Mouse (Mus musculus) heart, postnatal 25 days (tissue): Measurements from ENCODE around the gene Mapk11. TPM values are rescaled to one million over a fixed set of nuclear protein-coding genes. Genes with fewer than 3 reads are reported as not detected.

Source experiments
- DNase-seq: peaks from one replicate; pipeline ENCODE4 v3.0.0; 2022; ENCODE audit warnings: low spot score
- intact Hi-C: fragments of 180-260 bp; cut with DNase I; formaldehyde crosslinking; loops from one replicate; pipeline ENCODE4 v1.15.1; 2025
- total RNA-seq, 2 experiments: library from RNA; stranded (reverse); gene quantifications; 2 replicates each; pipeline ENCODE4 v1.2.3; 2021

The Mapk11 gene
- total RNA-seq, 2 experiments from 2014 or later, result 1.4 to 2.1 TPM

DNA sequence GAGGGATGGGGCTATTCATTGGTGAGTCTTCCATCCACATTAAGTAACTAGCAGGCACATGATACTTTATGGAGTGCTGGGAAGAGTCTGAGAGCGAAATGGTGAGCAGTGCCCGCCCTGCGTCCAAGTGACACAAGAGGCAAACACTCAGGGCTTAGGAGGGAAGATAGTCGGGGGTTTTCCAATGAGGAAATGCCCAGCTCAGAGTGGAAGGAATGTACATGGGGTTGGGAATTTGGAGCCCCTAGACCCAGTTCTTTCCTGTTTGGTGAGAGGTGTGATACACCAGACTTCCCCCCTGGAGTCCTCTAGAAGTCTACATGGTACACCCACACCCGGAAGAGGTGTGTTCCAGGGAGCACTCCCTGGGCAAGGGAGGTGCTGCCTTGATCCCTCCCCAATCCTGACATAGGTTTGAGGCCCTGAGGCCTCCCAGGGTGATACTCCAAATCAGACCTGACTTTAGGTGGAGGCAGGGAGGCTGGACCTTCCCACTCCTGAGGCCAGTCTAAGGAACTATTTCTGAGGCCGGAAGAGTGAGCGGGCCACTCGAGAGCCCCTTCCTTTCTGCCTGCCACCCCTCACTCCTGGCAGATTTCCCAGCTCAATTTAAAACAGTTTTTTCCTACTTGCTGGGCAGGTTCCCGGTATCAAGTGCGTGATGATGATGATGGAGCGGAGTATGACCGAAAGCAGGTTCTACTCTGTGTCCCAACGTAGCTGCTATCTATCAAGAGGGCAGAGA, 26.2 kb upstream of the Mapk11 start:
- no peak for DNase-seq
- intact Hi-C loops, result no loop called here

DNA sequence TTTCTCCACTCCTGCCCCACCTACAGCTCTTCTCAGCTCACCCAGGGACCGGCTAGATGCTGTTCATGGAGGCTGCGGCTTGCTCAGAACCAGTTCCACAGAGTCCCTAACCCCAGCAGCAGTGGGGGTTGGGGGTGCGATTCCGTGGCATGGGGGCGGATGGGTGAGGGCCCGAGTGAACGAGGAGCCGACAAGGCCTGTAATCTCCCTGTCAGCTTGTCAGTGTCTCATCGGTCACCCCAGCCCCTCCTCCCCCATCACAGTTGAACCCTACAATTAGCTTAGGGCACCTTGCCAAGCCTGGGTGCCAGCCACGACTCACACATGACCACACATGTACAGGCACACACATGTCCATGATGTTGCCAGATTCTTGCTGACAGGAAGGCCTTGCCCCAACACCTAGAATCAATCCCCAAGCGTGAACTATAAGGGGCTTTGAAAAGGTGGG, 25.5 kb upstream of the Mapk11 start:
- no peak for DNase-seq
- intact Hi-C loops, result no loop called here

DNA sequence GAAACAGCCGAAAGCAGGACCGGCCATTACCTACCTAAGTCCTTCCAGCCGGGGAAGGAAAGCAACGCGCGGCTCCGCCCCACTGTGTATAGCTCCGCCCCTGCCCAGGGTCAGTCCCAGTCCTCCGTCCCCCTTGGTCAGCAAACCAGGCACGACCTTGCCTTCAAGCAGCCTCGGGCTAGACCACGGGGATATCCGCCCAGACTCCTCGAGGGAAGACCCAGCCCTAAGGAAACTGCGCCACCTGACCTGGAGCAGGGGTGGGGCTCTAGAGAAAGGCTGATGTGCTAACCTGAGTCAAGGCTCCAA, 24.4 kb upstream of the Mapk11 start:
- peak; percentile 34 for DNase-seq
- intact Hi-C loops, result no loop called here

DNA sequence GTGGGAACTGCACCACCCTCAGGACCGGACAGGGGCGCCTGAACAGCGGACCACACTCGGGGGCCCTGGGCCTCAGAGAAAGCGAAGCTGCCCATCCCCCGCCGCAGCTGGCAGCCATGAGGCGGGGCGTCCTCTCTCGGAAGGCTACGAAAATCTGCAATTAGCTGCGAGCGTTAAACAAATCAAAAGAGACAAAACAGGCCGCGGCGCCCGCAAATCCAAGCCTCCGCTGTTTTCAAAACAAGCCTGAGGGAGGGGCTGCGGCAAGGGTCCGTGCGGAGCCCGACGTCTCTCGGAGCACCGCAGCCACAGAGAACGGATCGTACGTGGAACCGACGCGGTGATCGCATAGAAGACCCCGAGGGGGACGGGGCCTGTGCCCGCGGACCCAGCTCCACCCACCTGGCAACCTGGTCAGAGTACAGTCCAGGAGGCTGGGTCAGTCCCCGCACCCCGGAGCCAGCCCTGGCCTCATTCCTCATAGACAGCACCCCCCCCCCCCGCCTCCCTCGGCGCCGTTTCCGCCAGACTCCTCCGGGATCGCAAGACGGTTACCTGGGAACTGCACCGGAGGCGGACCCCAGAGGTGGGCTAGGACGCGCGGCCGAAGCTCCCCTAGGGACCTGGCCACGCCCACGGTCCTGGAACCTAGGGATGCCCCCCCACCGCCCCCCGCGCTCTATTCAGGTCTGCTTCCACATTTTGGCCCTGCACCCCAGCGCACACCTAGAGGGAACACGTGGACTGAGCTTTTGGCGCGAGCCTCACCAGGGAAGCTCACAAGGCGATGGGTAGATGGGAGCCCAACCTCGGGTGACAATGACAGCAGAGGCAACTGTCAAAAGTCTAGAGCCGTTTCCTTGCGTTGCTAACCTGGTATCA, 23.8 kb upstream of the Mapk11 start:
- intact Hi-C loops, result no loop called here
- DNase-seq, result no peak

DNA sequence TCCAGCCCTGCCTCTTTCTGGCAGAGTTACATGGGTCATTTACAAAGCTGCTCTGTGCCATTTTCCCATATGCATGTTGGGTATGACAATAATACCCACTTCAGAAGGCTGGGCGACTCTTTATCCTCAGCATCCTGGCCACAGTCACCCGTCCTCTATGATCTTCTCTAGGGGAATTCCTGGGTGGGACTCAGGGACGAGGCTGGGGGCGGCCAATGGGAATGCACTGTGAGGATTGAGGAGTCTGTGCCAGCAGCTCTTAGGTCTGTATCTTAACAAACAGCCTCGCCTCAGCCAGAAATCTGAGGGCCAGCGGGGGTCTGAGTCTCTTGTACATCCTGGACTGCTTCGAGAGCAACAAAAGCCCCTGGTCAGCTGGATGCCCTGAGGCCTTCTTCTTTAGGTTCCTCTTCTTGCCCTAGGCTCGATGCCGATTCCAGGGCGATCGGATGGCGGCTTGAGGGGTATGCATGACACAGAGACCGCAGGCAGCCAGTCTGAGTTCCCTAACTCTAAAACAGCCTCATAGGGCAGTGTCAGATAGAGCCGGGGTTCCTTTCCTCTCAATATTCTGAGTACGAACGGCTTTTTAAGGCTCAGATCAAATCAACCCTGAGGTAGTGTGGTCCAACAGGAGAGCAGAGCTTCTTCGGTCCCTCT, 23.0 kb upstream of the Mapk11 start:
- no peak for DNase-seq
- intact Hi-C loops, result no loop called here

DNA sequence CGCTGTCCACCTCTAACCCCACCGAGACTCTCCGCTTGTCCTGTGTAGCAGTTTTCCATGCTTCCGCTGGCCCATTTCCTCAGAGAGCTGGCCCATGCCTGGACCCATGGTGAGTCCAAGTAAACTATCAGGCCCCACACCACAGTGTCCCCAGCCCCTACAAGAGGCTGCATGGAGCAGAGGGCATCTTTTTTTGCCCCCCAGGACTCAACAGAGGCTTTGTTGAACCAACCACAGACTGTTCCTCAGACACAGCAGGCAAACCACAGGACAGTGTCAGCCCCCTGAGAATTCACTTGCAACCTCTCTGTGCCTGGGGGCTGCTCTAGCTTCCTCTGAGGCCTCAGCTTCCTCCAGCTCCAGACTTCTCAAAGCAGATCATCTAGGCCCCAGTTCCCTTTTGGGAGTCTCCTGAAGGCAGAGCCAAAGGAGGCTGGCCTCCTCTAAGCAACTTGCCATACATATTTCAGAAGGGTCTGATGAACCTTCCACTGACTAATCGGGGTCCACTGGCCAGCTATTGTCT, 22.2 kb upstream of the Mapk11 start:
- DNase-seq, result no peak
- intact Hi-C loops, result no loop called here

DNA sequence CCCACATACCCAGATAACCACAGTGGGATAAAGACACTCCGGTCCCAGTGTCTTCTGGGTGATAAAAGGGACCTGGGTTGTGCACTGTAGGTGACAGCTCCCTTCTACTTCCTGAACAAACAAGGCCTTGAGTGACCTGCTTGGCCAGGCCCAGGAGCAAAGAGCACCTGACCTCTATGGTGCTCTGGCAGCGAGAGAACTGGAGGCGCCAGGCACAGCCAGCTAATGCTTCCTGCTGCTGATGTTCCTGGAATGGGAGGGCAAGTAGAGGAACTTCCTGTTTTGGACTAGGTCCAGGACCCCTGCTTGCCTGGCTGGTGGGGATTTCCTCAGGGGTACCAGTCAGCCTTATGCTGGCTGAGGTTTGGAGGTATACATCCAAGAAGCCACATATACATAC, 20.7 kb upstream of the Mapk11 start:
- DNase-seq, result peak; percentile 19
- intact Hi-C loops, result no loop called here

DNA sequence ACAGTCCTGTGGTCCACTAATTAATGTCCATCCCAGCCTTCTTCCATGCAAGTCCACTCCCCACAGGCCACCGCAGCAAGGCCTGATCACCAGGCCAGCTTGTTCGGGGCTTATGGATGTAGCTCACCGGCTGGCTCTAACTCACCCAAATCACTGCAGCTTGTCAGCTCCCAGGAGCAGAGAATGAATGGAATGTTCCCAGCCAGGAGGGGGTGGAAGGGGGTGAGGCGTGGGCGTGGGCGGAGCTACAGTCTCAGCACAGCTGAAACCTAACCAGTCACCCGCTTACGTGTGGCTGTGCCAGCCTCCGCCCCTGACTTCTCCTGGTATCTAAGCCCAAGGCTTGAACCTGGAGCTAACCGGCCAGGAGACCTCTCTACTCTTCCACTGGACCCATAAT, 20.0 kb upstream of the Mapk11 start:
- peak; percentile 78 for DNase-seq
- intact Hi-C loops, result no loop called here

DNA sequence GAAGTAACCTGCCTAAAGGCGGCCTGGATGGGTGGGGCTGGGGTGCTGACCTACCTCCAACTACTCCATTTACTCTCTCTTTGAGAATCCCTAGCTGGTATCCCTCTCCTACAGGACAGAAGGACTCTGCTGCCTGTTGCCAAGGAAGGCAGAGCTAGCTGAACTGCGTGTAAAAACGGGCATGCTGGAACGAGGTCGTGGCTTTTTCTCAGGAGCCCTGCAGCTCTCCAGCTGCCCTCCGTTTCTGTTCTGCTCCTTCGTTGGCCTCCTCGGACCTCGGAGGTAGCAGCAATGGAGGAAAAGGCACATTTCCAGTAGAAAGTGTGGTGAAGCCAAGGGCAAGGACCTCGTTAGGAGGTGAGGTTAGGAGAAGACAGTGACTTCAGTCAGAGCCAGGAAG, 19.5 kb upstream of the Mapk11 start:
- intact Hi-C loops, result no loop called here
- DNase-seq, result no peak

DNA sequence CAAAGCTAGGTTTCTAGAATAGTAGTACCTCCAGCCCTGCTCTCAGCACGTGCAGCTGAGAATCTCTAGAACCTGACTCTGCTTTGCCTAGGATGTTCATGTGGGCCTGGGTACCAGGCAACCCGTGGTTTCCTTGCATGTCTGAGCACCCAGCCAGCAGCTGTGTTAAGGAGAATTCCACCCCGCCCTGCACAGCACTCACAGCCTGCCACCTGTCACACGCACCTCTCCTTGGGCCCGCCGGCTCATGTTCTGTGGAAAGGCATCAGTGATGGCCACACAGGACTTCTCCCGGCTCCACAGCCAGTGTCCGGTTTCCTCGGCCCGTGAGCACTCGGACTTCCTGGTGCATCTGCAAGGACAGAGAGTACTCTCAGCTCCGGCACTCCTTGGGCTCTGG, 16.1 kb upstream of the Mapk11 start:
- intact Hi-C loops, result no loop called here
- DNase-seq, result no peak

DNA sequence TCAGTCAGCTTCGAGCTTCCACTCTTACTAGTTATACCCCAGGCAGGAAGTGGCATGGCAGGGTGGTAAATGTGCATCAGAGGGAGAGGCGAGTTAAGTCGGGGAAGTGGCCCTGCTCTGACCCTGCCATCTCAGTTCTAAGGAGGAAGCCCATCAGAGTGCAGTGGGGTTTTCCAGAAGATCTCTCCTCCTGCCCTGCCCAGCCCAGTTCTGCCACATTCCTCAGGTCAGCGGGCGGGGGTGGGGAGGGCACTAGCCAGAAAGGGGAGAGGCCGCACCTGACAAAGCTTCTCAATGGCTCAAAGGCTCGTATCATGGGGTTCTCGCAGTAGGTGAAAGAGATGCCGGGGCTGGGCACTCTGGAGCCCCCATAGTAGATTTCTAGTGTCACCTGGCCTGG, 12.0 kb upstream of the Mapk11 start:
- no peak for DNase-seq
- intact Hi-C loops, result no loop called here

DNA sequence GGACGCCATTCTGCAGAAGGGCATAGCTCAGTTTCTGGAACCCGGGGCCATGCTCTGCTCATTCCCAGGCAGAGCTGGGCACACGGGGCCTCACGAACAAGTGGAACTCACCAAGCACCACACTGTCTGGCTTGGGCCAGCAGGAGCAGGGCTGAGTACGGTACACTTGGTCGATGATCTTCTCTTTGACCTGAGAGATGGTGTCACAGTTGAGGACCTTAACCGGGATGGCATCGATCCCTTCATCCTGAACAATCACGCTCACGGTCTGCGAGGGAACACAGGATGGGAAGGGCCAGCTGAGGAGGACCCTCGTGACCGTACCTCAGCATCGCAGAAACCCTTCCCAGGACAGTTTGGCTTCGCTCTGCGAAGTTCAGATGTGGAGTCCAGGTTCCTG, 9.1 kb upstream of the Mapk11 start:
- intact Hi-C loops, result loop anchor here (5.0 kb wide), 2 partner anchors 36 to 39 kb away; partner anchors contain the start of genes Dennd6b and Tubgcp6
- no peak for DNase-seq

DNA sequence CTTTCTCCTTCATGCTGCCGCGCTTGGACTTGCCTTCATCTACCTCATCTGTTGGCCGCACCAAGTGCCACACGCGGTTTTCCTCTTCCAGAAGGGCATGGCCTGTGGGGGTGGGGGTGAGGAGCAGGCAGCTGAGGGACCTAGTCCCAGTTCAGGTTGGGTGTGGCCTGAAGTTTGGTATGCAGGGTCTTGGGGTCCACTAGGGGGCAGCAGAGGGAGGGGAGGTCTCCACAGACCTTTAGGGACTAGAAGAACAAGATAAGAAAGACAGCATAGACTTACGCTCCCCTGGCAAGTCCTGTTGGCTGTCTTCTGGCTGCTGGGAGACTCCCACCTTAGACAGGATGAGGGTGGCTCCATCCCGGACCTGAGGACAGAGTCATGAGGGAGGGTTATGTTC, 8.5 kb upstream of the Mapk11 start:
- peak; percentile 45 for DNase-seq

DNA sequence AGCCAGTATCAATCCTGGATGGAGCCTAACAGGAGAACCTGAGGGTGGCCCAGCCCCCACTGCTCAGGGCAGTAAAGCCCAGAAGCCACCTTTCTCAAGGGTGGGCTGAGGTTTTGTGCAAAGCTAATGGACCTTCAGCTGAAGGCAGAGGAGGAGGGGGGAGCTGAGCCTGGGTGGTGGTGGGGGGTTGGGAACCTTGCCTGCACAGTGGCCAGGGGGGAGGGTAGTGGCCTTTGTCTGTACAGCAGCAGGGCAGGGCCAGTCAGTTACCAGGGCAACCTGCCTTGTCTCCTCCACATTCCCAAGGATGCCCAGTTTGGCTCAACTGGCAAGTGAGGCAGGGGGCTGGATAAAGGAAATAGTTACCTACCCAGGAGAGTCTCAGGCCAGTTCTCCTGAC, 2.9 kb upstream of the Mapk11 start:
- no peak for DNase-seq
- intact Hi-C loops, result no loop called here

More for the DNA sequence above, 8.5 kb upstream of the Mapk11 start:
- intact Hi-C loops, result loop anchor here (5.0 kb wide), 2 partner anchors 36 to 39 kb away; partner anchors contain the start of genes Dennd6b and Tubgcp6

DNA sequence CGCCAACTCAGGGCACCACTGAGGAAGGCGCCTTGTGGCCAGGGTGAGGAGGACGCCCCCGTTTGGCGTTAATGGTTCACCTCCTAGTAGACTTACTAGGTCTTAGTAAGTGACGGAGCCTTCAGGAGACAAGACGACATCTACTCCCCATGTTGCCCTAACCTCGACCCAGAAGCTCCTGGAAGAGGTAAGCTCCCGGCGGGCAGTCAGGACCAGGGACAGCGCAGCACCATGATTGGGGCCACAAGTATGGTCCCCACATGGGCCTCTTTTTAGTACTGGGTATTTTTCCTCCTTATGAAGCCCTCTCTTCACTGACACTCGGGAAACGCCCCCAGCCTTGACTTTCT, 588 bp upstream of the Mapk11 start:
- intact Hi-C loops, result no loop called here
- DNase-seq, result no peak

DNA sequence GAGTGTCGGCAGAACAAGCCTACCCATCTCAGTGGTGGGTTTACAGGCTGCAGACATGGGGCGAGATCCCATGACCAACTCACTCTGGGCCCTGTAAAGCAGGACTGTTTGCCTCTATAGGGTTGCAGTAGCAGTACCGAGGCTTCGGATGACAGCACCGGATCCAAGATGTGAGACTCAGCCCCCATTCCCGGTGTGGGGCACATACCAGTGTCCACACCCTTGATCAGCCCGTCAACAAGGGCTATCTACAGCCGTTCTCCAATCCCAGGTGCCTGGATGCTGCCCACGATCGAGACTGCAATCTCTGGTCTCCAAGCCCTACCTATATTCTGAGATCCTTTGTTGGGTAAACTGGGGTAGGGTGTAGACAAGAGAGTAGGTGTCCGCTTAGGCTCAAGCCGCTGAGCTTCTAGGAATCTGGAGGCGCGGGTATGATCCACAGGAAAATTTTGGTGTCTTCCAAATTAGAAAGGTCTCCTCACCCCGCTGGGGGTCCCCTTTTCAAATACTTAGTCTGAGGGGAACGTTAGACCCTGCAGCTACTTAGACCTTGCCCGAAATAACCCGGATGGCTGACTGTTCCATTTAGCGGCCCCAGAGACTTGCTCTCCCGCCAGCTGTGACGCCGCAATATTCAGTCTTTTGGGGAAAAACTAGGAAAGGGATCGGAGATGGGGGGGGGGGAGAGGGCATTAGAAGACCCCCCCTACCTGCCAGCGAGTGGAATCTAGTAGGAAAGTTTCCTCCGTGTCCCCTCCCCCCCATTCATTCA, 745 bp downstream of the Mapk11 start:
- intact Hi-C loops, result no loop called here
- no peak for DNase-seq

DNA sequence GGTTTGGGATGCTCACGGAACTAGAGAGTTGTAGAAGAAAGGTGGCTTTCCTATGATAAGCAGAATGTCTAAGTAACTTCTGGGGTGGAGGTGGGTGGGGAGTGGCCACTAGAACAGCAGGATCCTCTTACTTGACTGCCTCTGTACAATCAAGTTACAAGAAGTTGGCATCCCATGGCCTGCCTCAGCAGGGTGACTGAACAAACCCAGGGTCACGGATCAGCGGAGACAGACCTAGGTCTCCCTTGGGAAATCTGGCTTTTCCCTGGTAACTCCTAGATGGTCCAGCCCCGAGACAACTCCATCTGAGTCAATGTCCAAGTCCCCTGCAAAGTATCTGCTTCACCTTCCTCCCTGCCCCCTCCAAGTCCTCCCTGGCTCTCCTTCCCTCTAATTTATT, 1.5 kb downstream of the Mapk11 start:
- intact Hi-C loops, result no loop called here
- no peak for DNase-seq

DNA sequence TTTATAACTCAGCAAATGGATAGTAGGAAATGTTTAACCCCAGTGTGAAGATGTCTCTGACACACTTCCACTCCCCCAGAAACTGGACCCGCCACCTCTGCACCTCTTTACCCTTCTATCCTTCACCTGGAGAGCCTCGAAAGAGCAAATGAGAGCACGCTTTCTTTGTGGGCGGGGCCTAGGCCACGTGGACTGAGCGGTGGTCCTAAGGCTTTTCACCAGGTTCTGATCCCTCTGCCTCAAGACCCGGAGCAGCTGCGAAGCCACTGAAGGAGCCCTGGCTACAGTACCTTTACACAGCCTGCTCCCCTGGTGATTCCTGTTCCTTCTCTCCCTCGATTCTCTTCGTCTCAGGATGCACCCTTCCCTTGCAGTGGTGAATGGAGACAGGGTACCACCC, 2.0 kb downstream of the Mapk11 start:
- intact Hi-C loops, result no loop called here
- DNase-seq, result no peak

DNA sequence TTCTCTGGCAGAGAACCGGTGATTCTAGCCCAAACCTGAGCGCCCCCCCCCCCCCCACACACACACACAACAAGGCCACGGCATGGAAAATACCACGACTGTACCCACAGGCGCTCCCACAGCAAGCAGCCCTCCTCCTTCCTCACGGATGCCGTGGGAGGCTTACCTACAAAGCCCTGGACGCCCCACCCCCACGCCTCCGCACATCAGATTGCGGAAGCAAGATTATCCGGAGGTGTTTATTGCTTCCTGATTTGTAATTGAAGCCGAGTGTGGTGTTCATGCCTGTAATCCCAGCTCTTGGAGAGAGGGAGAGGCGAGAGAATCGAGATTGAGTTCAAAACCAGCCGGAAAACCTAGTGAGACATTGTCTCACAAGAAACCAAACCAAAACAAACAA, 2.4 kb downstream of the Mapk11 start:
- DNase-seq, result no peak
- intact Hi-C loops, result no loop called here

DNA sequence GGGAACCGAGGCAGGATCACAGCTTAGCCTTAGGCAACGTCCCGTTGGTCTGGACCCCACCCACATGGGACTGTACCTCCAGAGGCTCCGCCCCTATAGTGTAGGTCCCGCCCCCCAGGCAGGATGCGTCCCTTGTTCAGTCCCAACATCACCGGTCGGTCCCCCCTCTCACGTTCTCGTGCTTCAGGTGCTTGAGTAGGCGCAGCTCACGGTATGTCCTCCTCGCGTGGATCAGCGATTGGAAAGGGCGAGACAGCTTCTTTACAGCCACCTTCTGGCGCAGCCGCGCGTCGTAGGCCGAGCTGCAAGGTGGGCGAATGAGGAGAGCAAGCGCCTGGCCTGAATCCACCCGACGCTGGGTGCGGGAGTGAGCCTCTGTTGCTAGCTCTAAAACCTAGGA, 2.9 kb downstream of the Mapk11 start:
- intact Hi-C loops, result no loop called here
- DNase-seq, result no peak
